Mouse (Mus musculus) embryonic facial prominence, embryonic 14.5 days (tissue): Measurements from ENCODE around the gene Gal3st2c. TPM values are rescaled to one million over a fixed set of nuclear protein-coding genes. Genes with fewer than 3 reads are reported as not detected.
"Not testable (repeated sequence)": the region's sequence is repeated elsewhere in the genome, so short reads cannot be mapped to it uniquely, and the experiment has no call there.

Experiments used
- ATAC-seq: fragments of 200-750 bp; cut with Nextera tagmentation; 2 replicates; pipeline ENCODE4 v1.8.0; 2017; ENCODE audit warnings: low read depth, moderate number of reproducible peaks, moderate TSS enrichment
- DNase-seq: peaks from one replicate; pipeline ENCODE4 v3.0.0-alpha.2; 2015; ENCODE audit warnings: low spot score
- H3K27ac ChIP-seq: fragments of 300-500 bp; sonication (generic); replicated peaks from 2 replicates; pipeline ENCODE4 v1.5.1; 2014; ENCODE audit warnings: low read depth, mild to moderate bottlenecking, low read length, moderate library complexity
- H3K27me3 ChIP-seq: fragments of 300-500 bp; sonication (generic); replicated peaks from 2 replicates; pipeline ENCODE4 v1.6.1; 2014; ENCODE audit warnings: low read length; ENCODE audit not compliant: control insufficient read depth, insufficient read depth
- H3K36me3 ChIP-seq: fragments of 300-500 bp; sonication (generic); 2 replicates; pipeline ENCODE4 v1.6.1; 2014; ENCODE audit warnings: low read length, mixed read lengths; ENCODE audit not compliant: control insufficient read depth, insufficient read depth
- H3K4me1 ChIP-seq: fragments of 300-500 bp; sonication (generic); 2 replicates; pipeline ENCODE4 v1.6.1; 2014; ENCODE audit warnings: antibody characterized with exemption, low read length; ENCODE audit not compliant: control insufficient read depth, insufficient read depth
- H3K4me2 ChIP-seq: fragments of 300-500 bp; sonication (generic); 2 replicates; pipeline ENCODE4 v1.6.1; 2014; ENCODE audit warnings: low read depth, mild to moderate bottlenecking, low read length, moderate library complexity, mixed read lengths
- H3K4me3 ChIP-seq: fragments of 300-500 bp; sonication (generic); 2 replicates; pipeline ENCODE4 v1.5.1; 2014; ENCODE audit warnings: low read depth, mild to moderate bottlenecking, low read length
- H3K9ac ChIP-seq: fragments of 300-500 bp; sonication (generic); 2 replicates; pipeline ENCODE4 v1.6.1; 2014; ENCODE audit warnings: low read depth, mild to moderate bottlenecking, low read length, moderate library complexity, mixed read lengths
- H3K9me3 ChIP-seq: fragments of 300-500 bp; sonication (generic); 2 replicates; pipeline ENCODE4 v1.6.1; 2016; ENCODE audit warnings: low read length; ENCODE audit not compliant: control insufficient read depth
- WGBS: fragments of 180-500 bp; shearing (Covaris S2); extraction: QIAGEN DNeasy Blood & Tissue Kit; methylation state at CpG from one replicate; pipeline ENCODE4 v1.1.7; 2014; 5-methylcytosine and 5-hydroxymethylcytosine counted together
- polyA plus RNA-seq: library from polyadenylated mRNA; unstranded; fragments of >200 nt; fragmentation: Nextera tagmentation; extraction: Ambion mirVana; gene quantifications from 2 replicates; pipeline ENCODE4 v1.2.1, GENCODE M21; 2014

The Gal3st2c gene
- polyA plus RNA-seq, 1 experiment from 2014 or later: not detected

- ATAC-seq (no peak), DNase-seq (no peak)
- 61% methylated on average over 7 of the region's 7 CpGs for WGBS
- no peaks in the 10 kb centered on the region for H3K4me1 ChIP-seq
- H3K9me3 ChIP-seq: no peaks in the 10 kb centered on the region
- no peak overlapping the region for H3K9ac ChIP-seq
- H3K36me3 ChIP-seq: no peaks in the 10 kb centered on the region
- no peaks in the 10 kb centered on the region for H3K27me3 ChIP-seq
- H3K27ac ChIP-seq: no peak overlapping the region
- H3K4me2 ChIP-seq: no peak overlapping the region
- H3K4me3 ChIP-seq: no peak overlapping the region
Measured at GRCm38 (mm10) chr1:94053530-94054216, 63.4 kb downstream of the Gal3st2c start.

- Histone ChIP-seq H3K9ac (no peak overlapping the region), H3K9me3 (no peaks in the 10 kb centered on the region), H3K4me2 (no peak overlapping the region), H3K4me1 (no peaks in the 10 kb centered on the region), H3K27ac (no peak overlapping the region), H3K4me3 (no peak overlapping the region), H3K27me3 (no peaks in the 10 kb centered on the region), H3K36me3 (no peaks in the 10 kb centered on the region)
- DNase-seq (no peak), ATAC-seq (peak; percentile 85; the same call in 1 of the 2 replicates)
- 68% methylated on average over 1 of the region's 1 CpGs for WGBS
Measured at GRCm38 (mm10) chr1:94054481-94054880, 64.2 kb downstream of the Gal3st2c start.

- ATAC-seq (no peak), DNase-seq (no peak)
- H3K36me3 ChIP-seq: no peaks in the 10 kb centered on the region
- H3K4me3 ChIP-seq: no peak overlapping the region
- no peak overlapping the region for H3K4me2 ChIP-seq
- H3K9ac ChIP-seq: no peak overlapping the region
- H3K27ac ChIP-seq: no peak overlapping the region
- H3K27me3 ChIP-seq: no peaks in the 10 kb centered on the region
- 67% methylated on average over 3 of the region's 3 CpGs for WGBS
- no peaks in the 10 kb centered on the region for H3K9me3 ChIP-seq
- no peaks in the 10 kb centered on the region for H3K4me1 ChIP-seq
Measured at GRCm38 (mm10) chr1:94055966-94056365, 65.7 kb downstream of the Gal3st2c start.

- no peaks in the 10 kb centered on the region for H3K4me1 ChIP-seq
- H3K27ac ChIP-seq: no peak overlapping the region
- DNase-seq (no peak), ATAC-seq (no peak)
- no peak overlapping the region for H3K4me3 ChIP-seq
- no peaks in the 10 kb centered on the region for H3K27me3 ChIP-seq
- H3K36me3 ChIP-seq: no peaks in the 10 kb centered on the region
- no peak overlapping the region for H3K9ac ChIP-seq
- H3K9me3 ChIP-seq: no peaks in the 10 kb centered on the region
- WGBS: 88% methylated on average over 2 of the region's 2 CpGs
- H3K4me2 ChIP-seq: no peak overlapping the region
Measured at GRCm38 (mm10) chr1:94057401-94057800, 67.1 kb downstream of the Gal3st2c start.

GRCm38 (mm10) chr1:94058281-94058680 is 68.0 kb downstream of the Gal3st2c start:
- not testable (repeated sequence) for H3K9ac ChIP-seq, H3K27ac ChIP-seq, DNase-seq, H3K9me3 ChIP-seq, ATAC-seq, H3K36me3 ChIP-seq, H3K4me2 ChIP-seq, H3K4me1 ChIP-seq, H3K27me3 ChIP-seq, H3K4me3 ChIP-seq
- 63% methylated on average over 1 of the region's 1 CpGs for WGBS

Other genes starting within 250 kb of the Gal3st2c start
- 81.7 and 84.8 TPM in 2 replicates for gene Atg4b, start 239.0 kb upstream of the Gal3st2c start, polyA plus RNA-seq
- 44.9 and 45.8 TPM in 2 replicates for gene Thap4, start 235.6 kb upstream of the Gal3st2c start, polyA plus RNA-seq
- gene Dtymk, start 188.6 kb upstream of the Gal3st2c start, polyA plus RNA-seq: 214 and 218 TPM in 2 replicates
- gene Ing5, start 186.5 kb upstream of the Gal3st2c start, polyA plus RNA-seq: 11.7 and 12.4 TPM in 2 replicates
- gene D2hgdh, start 165.6 kb upstream of the Gal3st2c start, polyA plus RNA-seq: 10.7 and 14.3 TPM in 2 replicates
- 0.71 TPM in 1 of 2 replicates, not detected in the other for gene Gal3st2, start 129.2 kb upstream of the Gal3st2c start, polyA plus RNA-seq
- gene Gal3st2b, start 72.2 kb upstream of the Gal3st2c start, polyA plus RNA-seq: 0.25 TPM in 1 of 2 replicates, not detected in the other
- gene Neu4, start 29.9 kb downstream of the Gal3st2c start, polyA plus RNA-seq: not detected in 2 replicates
- gene Pdcd1, start 62.0 kb downstream of the Gal3st2c start, polyA plus RNA-seq: 0.25 TPM in 1 of 2 replicates, not detected in the other